Mouse (Mus musculus): Measurements from ENCODE around the gene Olfr69.

- TF ChIP-seq HCFC1 (IDR thresholded peaks at IDR 0.05; ENCODE audit: borderline replicate concordance, insufficient read depth, low read length) = no peak
- no peak for TF ChIP-seq MAFK (IDR thresholded peaks at IDR 0.05; ENCODE audit: insufficient read depth, low read depth, low read length)
- no peak for TF ChIP-seq CHD2 (IDR thresholded peaks at IDR 0.05; ENCODE audit: low read depth, low read length)
Observed at GRCm38 (mm10) chr7:103813766-103814165, 42.4 kb upstream of the Olfr69 start, which contains the start of gene Hbb-bt.

All from ES-E14 (cell line).